Mouse (Mus musculus) kidney, postnatal 25 days (tissue): ENCODE data around the gene Cyp26c1.

ENCODE experiments used
- DNase-seq, 2 experiments: peaks; one replicate each; pipeline ENCODE4 v3.0.0; 2021; ENCODE audit warnings: mixed read lengths in 2 of 2

The Cyp26c1 gene

DNA sequence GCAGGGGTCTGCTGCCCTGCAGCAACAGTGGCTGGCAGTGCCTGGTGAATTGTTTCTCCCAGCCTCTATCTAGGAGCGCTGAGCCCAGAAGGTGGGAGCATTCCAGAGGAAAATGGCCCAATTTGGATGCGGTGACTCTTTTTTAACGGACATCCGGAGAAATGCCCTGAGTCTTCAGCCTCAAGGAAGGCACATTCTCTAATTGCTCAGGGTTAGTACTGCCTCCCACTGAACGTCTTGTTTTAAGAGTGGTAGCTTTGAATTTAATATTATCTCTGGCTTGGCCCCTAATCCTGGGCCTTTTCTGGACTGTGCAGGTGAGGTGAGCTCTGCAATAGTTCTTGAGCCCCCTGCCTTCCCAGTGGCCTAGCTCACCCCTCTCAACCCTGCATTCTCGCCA is at the start of gene Cyp26c1:
Gene Cyp26c1, plus strand, starts transcription at position 301 of the 400 bp plus-strand sequence.
- DNase-seq = no peak

DNA sequence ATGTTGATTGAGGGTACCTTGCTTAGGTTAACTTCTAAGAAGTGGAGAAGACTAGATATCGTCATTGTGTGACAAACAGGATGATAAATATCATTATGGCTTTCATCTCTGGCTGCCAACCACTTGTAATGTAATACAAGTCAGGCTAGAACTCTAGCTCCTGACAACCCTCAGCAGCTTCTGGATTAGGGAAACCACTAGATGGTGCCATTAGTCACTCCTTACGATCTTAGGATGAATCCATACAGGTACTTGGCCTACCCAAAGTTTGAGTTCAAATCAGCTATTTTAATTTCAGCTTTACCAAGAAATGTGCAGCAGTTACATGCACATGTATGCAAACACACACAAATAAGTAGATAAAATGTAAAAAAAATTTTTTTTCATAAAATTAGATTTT is 37.4 kb upstream of the Cyp26c1 start:
- no peak for DNase-seq

DNA sequence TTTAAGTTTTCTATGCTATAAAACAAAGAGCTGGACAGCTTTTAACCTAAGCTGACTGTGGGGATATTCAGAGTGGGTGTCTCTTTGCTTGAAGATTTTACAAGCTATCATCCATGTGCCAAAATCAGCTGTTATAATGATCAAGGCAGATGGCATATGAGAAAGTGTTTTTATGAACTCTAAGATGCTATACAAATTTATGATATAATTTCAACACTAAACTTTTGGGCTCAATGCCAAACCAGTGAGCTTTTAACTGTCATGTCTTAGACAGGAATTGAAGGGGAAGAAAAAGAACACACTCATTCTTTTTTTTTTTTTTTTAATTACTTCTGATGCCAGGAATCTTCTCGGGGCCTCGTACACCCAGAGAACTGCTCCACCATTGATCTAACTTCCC is 34.9 kb upstream of the Cyp26c1 start:
- no peak for DNase-seq

DNA sequence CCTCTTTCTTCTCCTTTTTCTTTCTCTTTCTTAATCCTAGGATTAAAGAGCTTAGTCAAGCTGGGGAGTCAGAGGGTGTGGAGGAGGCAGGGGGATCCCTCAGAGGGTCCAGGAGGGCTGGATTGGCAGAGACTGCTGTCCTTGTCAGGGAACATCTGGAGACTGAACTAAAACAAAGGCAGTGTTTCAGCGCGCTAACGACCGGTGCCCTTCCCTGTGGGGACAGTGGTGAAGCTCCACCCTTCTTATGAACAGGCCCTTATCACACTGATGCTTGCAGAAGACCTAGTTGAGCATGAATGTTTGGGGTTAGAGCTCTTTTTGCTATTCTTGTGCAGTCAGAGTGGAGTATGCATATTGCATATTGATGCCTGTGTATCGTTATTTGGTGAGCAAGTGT is 31.4 kb upstream of the Cyp26c1 start:
- DNase-seq = no peak

DNA sequence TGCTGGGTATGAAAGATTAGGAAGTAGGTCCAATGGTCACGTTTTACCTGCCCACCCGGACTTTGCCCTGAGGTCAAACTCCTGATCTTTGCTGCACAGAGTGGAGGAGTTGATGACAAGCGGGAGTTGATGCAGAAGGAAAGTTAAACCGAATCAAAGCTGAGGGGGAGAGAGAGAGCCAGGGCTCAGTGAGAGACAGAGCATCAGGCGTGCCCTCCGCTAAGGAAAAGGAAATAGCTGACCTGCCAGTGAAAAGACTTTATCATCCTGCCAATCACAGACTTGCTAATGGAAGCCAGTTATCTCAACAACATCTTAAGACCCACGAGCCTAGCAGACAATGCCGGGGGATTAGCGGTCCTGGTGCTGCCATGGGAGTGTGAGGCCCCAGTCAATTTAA is 28.9 kb upstream of the Cyp26c1 start:
- DNase-seq = peak; percentile 76 to 78

DNA sequence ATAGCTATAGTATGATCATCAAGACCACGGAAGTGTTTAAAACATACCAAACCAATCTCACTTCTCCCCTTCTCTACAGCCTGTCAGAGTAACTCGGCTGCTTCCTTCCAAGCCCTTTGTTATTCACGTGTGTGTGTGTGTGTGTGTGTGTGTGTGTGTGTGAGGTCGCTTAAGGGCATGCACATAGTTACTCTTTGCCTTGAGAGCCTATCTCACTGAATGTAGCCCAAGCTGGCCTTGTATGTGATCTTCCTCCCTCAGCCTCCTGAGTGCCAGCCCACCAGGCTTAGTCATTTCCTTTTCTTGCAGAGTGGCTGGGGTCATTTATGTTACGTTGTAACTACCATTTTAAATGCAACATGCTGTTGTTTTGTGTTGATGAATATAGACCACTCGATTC is 20.1 kb upstream of the Cyp26c1 start:
- DNase-seq = no peak

DNA sequence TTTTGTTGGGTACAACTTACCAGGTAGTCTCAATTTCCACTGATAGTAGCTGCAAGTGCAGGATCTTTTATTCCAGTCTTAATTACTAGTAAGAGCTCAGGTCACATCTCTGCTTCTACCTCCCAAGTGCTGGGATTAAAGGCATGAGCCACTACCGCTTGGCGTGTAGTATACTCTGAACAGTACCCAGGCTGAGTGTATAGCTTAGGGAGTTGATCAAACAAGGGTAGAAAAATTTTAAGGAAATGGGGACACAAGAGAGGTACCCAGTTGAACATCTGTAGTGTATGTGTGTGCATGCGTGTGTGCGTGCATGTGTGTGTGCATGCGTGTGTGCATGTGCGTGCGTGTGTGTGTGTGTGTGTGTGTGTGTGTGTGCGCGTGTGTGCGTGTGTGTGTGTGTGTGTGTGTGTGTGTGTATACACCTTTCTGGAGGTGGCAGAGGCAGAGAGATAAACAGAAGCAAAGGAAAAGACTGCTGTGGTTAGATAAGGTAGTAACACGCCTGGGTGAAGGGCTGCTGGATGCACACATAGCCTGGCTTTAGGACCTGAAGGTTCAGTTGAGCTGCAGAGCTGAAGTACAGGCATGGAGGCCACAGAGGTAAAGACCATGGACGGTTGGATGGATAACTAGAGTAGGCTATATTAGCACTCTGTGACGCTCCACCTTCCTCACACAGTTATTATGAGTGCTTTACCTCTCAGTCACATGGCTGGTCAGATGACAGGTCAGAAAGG is 17.4 kb upstream of the Cyp26c1 start:
- no peak for DNase-seq

DNA sequence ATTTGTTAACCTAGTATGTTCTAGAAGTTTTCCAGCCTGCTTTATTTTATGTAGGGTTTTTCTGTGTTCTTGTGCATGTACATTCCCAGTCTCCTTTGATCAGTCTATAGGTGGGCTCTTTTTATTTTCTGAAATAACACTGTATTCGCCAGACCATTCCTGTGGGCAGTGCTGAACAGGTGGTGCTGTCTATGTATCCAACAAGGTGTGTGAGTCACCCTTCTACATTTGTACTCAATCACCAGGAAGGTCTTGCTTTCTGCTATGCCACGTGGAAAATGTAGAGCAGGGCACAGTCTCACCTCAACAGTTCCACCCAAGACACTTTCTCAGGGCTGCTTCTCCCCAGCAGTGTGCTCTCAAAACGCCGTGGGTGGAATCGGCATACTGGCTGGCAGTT is 16.7 kb upstream of the Cyp26c1 start:
- DNase-seq = no peak

- DNase-seq = no peak
Measured at GRCm38 (mm10) chr19:37669486-37669885, 15.9 kb upstream of the Cyp26c1 start.

DNA sequence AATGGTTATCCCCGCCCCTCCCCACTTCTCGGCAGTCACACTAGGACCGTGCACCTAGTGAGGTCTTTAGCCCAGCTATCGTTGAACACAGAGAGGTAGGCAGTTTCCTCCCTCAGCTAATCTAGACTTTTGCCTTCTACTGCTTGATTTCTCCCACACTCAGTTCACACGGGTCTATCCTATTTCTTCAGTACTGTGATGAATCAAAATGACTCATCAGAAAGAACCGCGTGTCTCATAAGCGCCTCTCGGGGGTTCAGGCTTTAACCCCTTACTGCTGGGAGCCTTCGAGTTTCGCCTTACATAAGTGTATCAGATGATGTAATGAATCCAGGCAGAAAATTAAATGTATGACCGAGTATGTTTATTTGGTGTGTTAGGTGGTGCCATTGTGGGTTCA is 12.0 kb upstream of the Cyp26c1 start:
- no peak for DNase-seq

DNA sequence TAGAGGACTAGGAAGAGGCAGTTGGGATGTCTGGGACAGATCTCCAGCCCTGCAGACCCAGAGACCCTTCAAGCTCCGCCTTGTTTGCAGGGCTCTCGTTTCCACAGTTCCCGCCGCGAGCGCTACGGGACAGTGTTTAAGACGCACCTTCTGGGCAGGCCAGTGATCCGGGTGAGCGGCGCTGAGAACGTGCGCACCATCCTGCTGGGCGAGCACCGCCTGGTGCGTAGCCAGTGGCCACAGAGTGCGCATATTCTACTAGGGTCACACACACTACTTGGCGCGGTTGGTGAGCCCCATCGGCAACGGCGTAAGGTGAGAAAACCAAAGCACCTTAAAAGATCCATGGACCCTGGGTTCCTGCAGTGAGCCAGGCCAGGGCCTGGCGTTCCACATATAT is 966 bp downstream of the Cyp26c1 start:
- no peak for DNase-seq

DNA sequence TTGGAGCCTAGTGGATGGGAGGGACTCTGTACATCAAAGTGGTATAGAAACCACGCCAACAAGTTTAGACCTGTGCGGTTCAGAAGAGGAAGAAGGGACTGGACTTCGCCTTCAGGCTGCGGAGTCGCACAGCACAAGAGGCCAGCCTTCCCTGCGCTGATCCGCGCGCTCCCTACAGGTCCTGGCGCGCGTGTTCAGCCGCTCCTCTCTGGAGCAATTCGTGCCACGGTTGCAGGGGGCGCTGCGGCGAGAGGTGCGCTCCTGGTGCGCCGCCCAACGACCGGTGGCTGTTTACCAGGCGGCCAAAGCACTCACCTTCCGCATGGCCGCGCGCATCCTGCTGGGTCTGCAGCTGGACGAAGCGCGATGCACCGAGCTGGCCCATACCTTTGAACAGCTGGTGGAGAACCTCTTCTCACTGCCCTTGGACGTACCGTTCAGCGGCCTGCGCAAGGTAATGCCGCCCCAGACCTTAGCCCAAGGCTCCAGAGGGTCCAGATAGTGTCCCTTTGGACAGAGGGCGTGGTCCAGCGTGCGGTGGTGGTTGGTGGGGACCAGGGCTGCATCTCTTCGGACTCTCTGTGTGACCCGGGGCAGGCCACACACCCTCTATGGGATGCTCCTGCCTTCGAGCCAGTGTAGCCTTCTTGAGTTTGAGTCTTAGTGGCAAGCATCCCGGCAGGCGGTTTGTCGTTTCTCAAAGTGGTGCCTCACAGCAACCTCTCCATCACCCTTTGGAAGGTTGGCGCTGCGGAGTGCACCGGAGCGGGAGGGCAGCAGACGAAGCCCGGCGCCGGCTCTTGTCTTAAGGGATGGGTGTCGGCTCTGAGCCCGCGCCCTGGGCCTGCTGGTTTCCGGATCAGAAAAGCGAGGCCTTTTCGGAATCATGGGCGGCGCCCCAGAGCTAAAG is 1.8 kb downstream of the Cyp26c1 start:
- DNase-seq = no peak

- no peak for DNase-seq
Measured at GRCm38 (mm10) chr19:37689478-37689877, 4.1 kb downstream of the Cyp26c1 start.

GRCm38 (mm10) chr19:37690716-37691115 is 5.3 kb downstream of the Cyp26c1 start:
- DNase-seq = no peak

GRCm38 (mm10) chr19:37692879-37693278 is 7.5 kb downstream of the Cyp26c1 start:
- DNase-seq = no peak

DNA sequence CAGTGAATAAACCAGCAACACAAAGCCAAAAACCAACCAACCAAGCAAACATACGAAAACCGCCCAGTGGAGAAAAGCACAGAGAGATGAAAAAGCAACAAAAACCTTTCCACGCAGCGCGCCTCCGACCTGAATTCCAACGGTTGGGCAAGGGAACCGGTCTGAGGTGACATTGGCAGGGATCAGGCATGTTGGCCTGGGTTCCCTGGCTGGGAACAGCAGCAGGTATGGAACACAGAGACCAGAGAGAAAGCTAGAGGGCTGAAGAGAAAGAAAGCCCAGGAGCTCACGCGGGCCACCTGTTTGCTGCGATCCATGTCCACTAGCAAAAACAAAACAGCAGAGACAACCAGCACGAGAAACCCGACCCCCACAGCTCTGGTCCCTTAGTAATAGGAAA is 9.8 kb downstream of the Cyp26c1 start:
- no peak for DNase-seq

GRCm38 (mm10) chr19:37695762-37696602 is 10.6 kb downstream of the Cyp26c1 start:
- no peak for DNase-seq

DNA sequence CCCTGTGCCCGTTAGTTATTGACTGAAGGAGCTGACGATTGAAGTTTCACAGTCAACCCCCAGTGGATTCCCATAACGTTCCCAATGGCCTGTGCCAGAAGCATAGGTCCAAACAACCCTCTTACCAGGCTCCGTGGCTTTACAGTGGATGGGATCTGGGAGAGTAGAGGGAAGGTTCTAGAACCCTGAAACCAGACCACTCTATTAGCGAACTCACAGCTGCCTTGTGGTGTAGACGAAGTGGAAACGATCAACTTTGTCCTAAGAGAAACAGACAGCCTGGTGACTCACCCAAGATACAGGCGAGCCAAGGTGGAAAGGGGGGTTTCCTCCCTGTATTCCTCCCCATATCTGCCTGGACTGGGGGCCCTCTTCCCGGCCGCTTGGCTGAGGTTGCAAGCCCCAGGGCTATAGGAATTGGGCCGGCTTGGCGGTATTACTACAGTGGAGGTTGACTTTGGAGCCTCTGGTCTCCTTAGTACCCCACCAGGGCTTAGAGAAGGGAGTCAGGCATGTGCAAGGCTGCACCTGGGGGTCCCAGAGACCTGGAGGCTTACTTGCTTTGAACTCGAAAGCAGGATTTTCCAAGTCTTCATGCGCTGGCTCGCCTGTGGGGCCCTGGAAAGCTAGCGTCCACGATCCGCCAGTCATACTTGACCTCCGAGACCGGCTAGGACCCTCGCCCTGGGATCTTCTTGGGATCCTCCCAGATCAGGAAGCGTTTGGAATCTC is 11.4 kb downstream of the Cyp26c1 start:
- no peak for DNase-seq

GRCm38 (mm10) chr19:37697335-37697636 is 11.9 kb downstream of the Cyp26c1 start:
- peak in 1 of 2 experiments; percentile 34 for DNase-seq

DNA sequence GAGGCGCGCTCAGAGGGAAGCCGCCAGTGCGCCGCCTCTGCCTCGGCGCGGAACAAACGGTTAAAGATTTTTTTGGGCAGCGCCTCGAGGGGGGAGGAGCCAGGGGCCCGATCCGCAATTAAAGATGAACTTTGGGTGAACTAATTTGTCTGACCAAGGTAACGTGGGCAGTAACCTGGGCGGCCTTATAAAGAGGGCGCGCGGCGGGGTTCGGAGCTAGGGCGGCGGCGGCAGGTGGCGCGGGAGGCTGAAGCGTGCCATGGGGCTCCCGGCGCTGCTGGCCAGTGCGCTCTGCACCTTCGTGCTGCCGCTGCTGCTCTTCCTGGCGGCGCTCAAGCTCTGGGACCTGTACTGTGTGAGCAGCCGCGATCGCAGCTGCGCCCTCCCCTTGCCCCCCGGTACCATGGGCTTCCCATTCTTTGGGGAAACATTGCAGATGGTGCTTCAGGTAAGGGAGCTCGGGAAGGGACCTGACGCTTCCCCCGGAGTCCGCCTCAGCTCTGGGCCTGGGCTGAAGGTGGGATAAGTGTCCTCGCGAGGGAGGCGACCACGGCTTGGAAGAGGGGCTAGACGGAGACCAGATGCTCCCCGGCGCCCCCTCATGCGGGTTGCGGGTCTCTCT is 12.4 kb downstream of the Cyp26c1 start, which contains the start of gene Cyp26a1:
Gene Cyp26a1, plus strand, starts transcription at position 148 of the 622 bp plus-strand sequence.
- DNase-seq = peak; percentile 26 to 41

GRCm38 (mm10) chr19:37698273-37699160 is 13.1 kb downstream of the Cyp26c1 start:
- DNase-seq = peak in 1 of 2 experiments; percentile 38
